Comparison of ENCODE assay signal across 20 mouse cellular contexts in genomic region chr12:84209093-84209492, GRCm38 (mm10). TPM values are rescaled to one million over a fixed set of nuclear protein-coding genes. Genes with fewer than 3 reads are reported as not detected.
A peak's percentile ranks its signal among the peaks of the same experiment; 100 is the strongest.
DNase-seq lines count a peak whose midpoint lies in the region; ATAC-seq lines count a peak whose summit lies in the region.
"Had no signal": no experiment of that assay in that cellular context is flagged by ENCODE, and none has a peak within 500 bp of the region (broad histone marks: within the 10 kb centered on the region; RNA-seq: fewer than 3 reads in every experiment).

No protein-coding gene starts in this region.

- H3K27me3 ChIP-seq in liver, embryonic 15.5 days, result no peaks in the 10 kb centered on the region
- H3K27me3 ChIP-seq: embryonic facial prominence, embryonic 12.5 days; heart, embryonic 12.5 days; hindbrain, embryonic 13.5 days; intestine, embryonic 15.5 days; Patski had no signal

- ATAC-seq in liver, embryonic 15.5 days (ENCODE audit: insufficient read depth), result no peak
- ATAC-seq: forebrain, embryonic 16.5 days; hindbrain, postnatal 0 days; intestine, embryonic 15.5 days; Patski had no signal

- no peak overlapping the region for H3K9ac ChIP-seq in liver, embryonic 15.5 days
- H3K9ac ChIP-seq: embryonic facial prominence, embryonic 12.5 days; heart, embryonic 12.5 days; hindbrain, embryonic 13.5 days; intestine, embryonic 15.5 days had no signal

- H3K27ac ChIP-seq in liver, embryonic 15.5 days (replicated peaks), result peak overlapping the region; percentile 8; the same call in 1 of the 2 replicates
- H3K27ac ChIP-seq: embryonic facial prominence, embryonic 12.5 days; hindbrain, embryonic 13.5 days; hindbrain, postnatal 0 days; intestine, embryonic 15.5 days had no signal

- no peak overlapping the region for H3K4me3 ChIP-seq in liver, embryonic 15.5 days (replicated peaks)
- H3K4me3 ChIP-seq: embryonic facial prominence, embryonic 12.5 days; heart, embryonic 12.5 days; hindbrain, embryonic 13.5 days; intestine, embryonic 15.5 days had no signal

- peaks cover 16% of the 10 kb centered on the region for H3K36me3 ChIP-seq in liver, embryonic 15.5 days (replicated peaks)
- H3K36me3 ChIP-seq: embryonic facial prominence, embryonic 12.5 days; heart, embryonic 12.5 days; hindbrain, embryonic 13.5 days; intestine, embryonic 15.5 days had no signal

- H3K4me2 ChIP-seq in liver, embryonic 15.5 days, result no peak overlapping the region
- H3K4me2 ChIP-seq: embryonic facial prominence, embryonic 12.5 days; heart, embryonic 12.5 days; hindbrain, embryonic 13.5 days; intestine, embryonic 15.5 days had no signal

- H3K9me3 ChIP-seq in liver, embryonic 15.5 days (replicated peaks), result no peaks in the 10 kb centered on the region
- H3K9me3 ChIP-seq: embryonic facial prominence, embryonic 12.5 days; heart, embryonic 12.5 days; hindbrain, embryonic 13.5 days; intestine, embryonic 15.5 days had no signal

- H3K4me1 ChIP-seq in liver, embryonic 15.5 days (replicated peaks), result peaks cover 95% of the 10 kb centered on the region

- 57% methylated on average over 11 of the region's 11 CpGs for WGBS in liver, embryonic 15.5 days (ENCODE audit: insufficient replicate concordance)

- DNase-seq in heart, adult 11 months, result peak; percentile 85
- no peak for DNase-seq in heart, postnatal 25 days (ENCODE audit: low spot score)
- no peak for DNase-seq in liver
- DNase-seq in B cell, adult 2 months, result peak; percentile 18 to 27
- DNase-seq in T-cell, adult 2 months (ENCODE audit: low spot score), result peak; percentile 67
- no peak for DNase-seq in urinary bladder, postnatal 10 days (ENCODE audit: low spot score)
- DNase-seq in cerebellum, adult 11 months, result no peak
- DNase-seq: adrenal gland, adult 2 months; adrenal gland, postnatal 25 days; cerebellum, adult 8-10 months; cerebellum, postnatal 14 days; gastrocnemius, postnatal 14 days had no signal

- intact Hi-C loops in heart, postnatal 25 days (cut with DNase I), result no loop called here

RNA-seq across cellular contexts. Expression of gene Elmsan1, which starts 9.6 kb away (rescaled TPM):
- total RNA-seq in heart, postnatal 25 days (2021), result 10 to 100 TPM; 13.8 to 17.7 TPM
- polyA plus RNA-seq in liver, embryonic 15.5 days (2015; fragmentation: Nextera tagmentation; extraction: Ambion mirVana), result 7.7 and 8.7 TPM in 2 replicates

Comparison
In these comparisons a context has a peak if more than half of its experiments do, and no peak if none do; other contexts are left out.
1. DNase-seq: peak in heart, adult 11 months (single experiment), B cell, adult 2 months (2 of 2) and T-cell, adult 2 months (single experiment); none in heart, postnatal 25 days (single experiment), liver (single experiment), urinary bladder, postnatal 10 days (single experiment) and cerebellum, adult 11 months (single experiment).